Mouse (Mus musculus) embryonic fibroblast, embryonic 13.5 days (primary cell): ENCODE results near the gene Eif4h.

Experiments used
- CTCF ChIP-seq: IDR thresholded peaks from 2 replicates; pipeline ENCODE4 v1.5.1; 2011; ENCODE audit warnings: mild to moderate bottlenecking, control low read depth, low read length, moderate library complexity, borderline replicate concordance; ENCODE audit not compliant: insufficient read depth
- POLR2A ChIP-seq: IDR thresholded peaks from 2 replicates; pipeline ENCODE4 v1.6.1; 2011; ENCODE audit warnings: low read depth, mild to moderate bottlenecking, control low read depth, low read length, moderate library complexity

- TF ChIP-seq CTCF = peak; percentile 53; the same call in 1 of the 2 replicates
- TF ChIP-seq POLR2A = no peak
These were observed 29.2 kb upstream of the Eif4h start for GRCm38 (mm10) chr5:134668495-134668894.
